Mouse (Mus musculus) v-Abl transformed pro-B cells (cell line): Measurements from ENCODE around the gene Duox1.

Experiments used
- in situ Hi-C, 2 experiments: fragments of 400-800 bp; cut with MboI; formaldehyde crosslinking; loops; one replicate each; pipeline ENCODE4 v1.15.1; 2025; ENCODE audit not compliant: unreplicated experiment in 2 of 2

The Duox1 gene

DNA sequence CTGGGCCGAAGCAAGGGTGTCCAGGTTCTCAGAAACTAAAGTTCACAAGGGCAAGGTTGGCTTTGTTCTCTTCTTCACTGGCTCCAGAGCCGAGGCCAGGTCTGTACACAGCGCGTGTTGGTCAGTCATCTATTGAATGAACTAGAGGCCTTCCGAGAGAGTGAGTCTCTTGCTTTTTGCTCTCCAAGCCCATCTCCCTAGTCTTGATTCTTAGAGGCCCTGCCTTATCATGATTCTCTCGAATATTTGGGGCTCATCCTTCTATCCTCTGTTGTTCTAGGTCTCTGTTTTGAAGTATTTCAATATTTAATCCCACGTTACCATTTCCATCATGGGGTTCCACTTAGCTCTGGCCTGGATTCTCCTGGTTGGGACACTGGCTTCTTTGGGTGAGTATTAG lies at the start of gene Duox1:
Gene Duox1, plus strand, starts transcription at position 301 of the 400 bp plus-strand sequence.
- in situ Hi-C loops: no loop called here

DNA sequence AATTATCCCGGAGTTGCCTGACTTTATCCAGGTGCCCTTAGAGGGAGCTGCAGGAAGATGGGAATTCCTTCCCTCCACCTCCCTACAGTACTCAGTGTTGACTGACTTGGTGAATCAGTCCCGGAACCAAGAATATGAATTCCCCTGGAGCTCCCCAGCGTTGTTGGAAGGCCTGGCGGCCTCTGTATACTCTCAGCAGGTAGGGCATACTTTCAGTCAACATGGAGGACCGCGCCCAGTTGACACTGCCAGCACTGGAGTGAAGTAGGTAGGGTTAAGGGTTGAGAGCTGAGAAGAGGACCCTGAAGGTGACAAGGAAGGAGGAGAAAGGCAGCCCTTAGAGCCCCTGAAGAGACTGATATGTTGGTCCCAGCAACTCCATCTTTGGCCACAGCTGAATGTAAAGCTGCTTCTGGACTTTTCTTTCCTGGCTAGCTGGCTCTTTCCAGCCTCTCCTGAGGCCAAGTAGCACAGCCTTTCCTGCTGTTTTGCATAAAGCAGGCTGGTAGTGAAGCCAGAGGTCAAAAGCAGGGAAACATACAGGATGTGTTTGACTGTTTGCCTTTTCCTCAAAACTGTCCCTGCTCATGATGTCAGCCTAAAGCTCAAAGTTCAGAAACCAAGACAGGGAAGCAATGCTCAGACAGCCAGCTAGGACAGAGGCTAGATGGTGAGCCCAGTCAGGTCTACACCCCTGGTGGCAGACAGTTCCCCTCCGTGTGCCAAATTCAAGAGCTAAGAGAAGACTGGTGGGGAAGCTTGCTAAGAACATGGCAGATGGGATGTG lies 48.9 kb upstream of the Duox1 start:
- in situ Hi-C loops: no loop called here

DNA sequence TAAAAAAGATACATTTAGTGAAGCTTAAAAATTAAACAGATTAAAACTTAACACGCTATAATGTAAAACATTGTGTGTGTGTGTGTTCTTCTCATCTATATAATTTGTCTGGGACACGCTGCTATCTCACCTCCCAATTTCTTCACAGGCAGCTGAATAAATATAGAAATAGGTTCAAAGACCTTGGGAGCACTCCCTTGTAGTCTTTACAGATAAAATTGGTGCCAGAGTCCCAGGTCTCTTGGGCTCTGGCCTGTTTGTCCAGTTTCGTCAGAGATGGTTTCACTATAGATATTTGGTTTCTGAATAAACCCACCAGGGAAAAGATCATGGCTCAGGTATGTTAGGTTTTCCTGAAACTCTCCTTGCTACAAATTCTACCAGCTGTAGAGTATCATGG lies 36.7 kb upstream of the Duox1 start:
- in situ Hi-C loops: no loop called here

DNA sequence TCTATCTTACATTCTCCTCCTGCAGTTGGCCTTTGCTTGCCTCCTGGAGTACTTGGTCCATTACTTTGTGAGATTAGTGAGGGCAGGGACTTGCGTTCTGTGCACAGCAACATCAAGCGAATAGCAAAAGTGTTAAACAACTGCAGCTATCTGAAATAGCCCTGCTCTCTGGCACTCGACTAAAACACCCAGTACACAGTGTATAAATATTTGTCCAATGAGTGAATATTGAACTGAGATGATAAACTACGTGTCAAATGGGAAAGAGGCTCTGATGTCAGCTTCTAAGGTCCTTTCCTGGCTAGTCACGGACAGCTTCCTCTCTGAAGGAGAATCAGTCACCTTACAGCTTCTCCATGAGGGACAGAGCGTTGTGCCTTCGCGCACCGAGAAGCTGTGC lies 31.4 kb upstream of the Duox1 start:
- in situ Hi-C loops: no loop called here

DNA sequence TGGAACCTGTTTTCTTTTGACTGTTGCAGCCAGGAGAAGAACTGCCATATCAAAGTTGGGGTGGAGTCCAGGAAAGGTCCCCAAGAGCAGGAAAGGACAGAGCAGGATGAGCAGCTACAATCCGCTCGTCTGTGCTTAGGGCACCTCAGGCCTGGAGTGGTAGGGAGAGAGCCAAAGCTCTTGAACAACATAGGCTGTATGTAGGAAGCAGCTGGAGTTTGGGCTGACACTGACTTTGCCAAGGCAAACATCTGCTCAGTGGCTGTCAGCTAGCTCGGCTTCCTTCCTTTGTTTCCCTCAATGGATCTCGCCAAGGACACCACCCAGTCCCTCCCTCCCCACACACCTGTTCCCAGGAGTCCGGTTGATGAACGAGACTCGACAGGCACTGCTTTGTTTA lies 29.3 kb upstream of the Duox1 start:
- in situ Hi-C loops: no loop called here

DNA sequence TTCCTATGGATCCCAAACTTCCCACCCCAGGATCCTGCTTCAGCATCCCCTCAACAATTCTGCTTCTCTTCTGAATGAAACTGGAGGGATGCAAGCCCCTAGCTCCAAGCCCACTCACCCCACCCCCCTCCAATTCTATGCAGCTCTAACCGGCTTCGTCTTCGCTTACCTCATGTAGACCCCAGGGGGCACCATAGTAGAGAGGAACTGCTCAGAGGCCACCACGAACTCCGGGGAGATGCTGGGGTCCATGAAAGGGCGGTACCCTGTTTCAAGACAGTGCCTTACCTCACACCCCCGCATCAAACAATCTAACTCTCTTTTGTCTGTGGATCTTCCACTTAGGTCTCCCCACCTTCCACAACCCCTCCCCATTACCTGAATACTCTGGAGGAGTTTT lies 20.6 kb upstream of the Duox1 start:
- in situ Hi-C loops: loop anchor here in 1 of 2 experiments (5.0 kb wide), 1 partner anchor 103 kb away; no protein-coding TSS in a partner anchor

DNA sequence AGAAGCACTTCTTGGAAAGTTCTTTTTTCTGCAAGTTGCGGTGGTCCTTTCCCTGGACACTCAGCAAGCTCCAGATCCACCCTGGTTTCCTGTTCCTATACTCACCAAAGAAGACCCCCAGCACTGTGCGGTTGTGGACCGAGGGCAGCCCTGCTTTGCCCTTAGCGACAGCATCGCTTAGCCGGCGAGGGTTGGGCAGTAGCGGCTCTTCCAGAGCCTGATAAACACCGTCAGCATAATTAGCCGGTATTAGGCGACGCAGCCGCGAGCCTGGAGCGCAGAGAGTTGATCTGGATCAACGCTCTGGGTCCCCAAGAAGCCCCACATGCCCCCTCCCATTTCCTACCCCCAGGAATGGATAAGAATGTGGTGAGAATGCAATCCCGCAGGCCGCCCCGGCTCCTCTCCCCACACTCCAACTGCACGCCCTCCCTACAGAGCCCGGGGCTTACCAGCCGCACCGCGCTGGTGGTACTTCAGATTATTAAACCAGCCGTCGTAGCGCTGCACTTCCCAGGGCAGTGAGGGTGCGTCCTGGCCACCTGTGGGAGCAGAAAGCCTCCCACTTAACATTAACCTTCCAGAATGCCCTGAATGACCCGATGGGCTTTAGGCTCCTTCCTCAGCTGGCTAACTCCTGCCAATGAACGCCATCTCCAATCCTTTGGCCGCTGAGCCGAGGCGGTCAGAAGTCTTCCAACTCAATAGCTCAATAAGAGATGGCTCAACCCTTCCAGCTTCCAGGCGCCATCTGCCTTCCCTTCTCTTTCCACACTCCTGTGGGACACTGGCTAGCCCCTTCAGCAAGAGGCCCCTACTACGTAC lies 18.0 kb upstream of the Duox1 start:
- in situ Hi-C loops: loop anchor here in 1 of 2 experiments (5.0 kb wide), 1 partner anchor 105 kb away; no protein-coding TSS in a partner anchor

DNA sequence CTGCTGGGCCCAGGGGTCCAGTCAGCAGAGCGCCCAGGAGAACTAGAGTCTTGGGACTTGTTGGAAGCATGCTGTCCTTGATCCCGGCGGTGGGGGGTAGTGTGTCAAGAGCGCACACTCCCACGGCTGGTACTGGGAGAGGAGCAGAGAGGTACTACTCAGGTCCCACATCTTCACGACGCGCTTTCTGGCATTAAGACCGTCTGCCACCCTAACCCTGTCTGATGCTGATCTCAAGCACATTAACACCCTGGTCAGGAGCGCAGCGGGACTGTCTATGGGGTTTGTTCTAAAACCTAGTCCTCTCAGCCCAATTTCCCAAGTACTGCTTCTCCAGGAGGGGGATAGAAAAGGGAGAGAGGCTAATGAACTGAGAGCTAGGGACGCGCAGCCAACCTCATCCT lies 17.4 kb upstream of the Duox1 start, which contains the start of gene Duox2:
Gene Duox2, minus strand, starts transcription at position 354 of the 404 bp plus-strand sequence.
- in situ Hi-C loops: loop anchor here in 1 of 2 experiments (5.0 kb wide), 1 partner anchor 106 kb away; no protein-coding TSS in a partner anchor

DNA sequence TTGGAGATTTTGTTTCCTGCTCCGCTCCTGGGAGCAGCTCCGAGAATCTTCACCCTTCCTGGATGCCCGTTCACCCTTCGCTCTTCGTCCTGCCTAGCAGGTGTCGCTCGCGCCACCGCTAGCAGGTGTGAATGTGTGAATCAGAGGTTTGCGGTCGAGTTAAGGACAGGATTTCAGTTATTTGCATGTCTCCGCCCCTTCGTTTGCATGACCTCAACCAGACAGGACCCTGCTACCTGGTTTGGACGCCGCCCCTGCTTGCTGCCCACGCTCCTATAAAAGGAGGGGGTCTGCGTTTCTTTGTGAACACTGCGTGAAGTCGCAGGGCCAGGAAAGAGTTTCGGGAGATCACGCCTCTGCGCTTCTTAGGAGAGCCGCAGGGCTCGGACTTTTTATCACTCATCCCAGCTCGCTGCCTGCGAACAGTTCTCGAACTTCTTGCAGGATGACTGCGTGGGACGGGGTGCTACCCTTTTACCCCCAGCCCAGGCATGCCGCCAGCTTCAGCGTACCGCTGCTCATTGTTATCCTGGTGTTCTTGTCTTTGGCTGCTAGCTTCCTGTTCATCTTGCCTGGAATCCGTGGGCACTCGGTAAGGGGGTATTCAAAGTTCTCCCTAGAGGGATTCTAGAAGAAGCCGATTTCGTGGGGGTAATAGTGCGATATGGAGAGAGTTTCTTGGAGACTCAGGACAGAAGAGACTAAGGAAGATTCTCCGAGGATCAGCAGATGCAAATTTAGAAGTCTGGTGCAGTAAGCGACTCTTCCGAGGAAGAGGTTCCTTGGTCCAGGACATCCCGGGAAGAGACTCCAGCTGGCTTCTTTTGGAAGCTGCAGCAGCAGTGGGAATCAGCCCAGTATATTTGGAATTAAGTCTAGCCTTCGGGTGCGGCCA lies 16.6 kb upstream of the Duox1 start, which contains the start of gene Duoxa2:
Gene Duoxa2, plus strand, starts transcription at position 305 of the 895 bp plus-strand sequence.
- in situ Hi-C loops: loop anchor here in 1 of 2 experiments (5.0 kb wide), 1 partner anchor 107 kb away; no protein-coding TSS in a partner anchor

DNA sequence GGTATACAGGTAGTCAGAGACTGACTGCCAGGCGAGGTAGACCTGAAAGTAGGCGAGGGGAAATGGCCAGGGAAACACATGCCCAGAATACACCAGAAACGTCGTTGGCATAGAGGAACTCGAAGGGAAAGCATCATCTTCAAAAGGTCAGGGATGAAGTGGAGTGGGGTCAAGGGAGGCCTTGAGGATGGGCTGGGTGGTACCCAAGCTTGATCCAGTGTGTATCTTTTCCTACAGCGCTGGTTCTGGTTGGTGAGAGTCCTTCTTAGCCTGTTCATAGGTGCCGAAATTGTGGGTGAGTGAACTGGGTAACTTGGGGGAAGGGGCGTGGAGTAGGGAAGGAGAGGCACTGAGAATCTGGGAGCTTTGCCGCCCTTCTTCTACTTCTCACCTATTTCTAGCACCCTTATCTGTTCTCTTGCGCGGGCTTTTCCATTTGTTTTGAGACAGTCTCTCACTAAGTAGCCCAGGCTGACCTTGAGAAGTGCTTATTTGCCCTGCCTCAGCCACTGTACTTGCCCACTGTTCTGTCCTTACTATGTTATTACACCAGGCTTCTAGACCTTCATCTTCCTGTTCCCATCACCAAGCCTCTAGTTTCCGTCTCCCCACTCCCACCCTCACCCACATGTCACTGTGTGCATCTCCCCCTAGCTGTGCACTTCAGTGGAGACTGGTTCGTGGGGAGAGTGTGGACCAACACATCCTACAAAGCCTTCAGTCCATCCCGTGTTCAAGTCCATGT lies 15.4 kb upstream of the Duox1 start:
- in situ Hi-C loops: loop anchor here (5.0 to 10.0 kb wide), 2 partner anchors 105 to 108 kb away; no protein-coding TSS in a partner anchor

DNA sequence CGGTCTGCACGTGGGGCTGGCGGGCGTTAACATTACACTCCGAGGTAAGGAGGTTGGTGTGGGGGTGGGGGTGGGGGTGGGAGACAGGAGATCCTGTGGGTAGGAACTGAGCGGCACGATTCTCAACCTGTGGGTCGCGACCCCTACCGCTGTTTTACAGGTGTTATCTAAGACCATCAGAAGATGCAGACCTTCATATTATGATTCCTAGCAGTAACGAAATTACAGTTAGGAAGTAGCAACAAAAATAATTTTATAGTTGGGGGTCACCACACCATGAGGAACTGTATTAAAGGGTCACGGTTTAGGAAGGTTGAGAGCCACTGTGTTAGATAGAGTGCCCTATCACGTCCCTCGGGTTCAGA lies 14.8 kb upstream of the Duox1 start:
- in situ Hi-C loops: loop anchor here in 1 of 2 experiments (10.0 kb wide), 1 partner anchor 106 kb away; no protein-coding TSS in a partner anchor

DNA sequence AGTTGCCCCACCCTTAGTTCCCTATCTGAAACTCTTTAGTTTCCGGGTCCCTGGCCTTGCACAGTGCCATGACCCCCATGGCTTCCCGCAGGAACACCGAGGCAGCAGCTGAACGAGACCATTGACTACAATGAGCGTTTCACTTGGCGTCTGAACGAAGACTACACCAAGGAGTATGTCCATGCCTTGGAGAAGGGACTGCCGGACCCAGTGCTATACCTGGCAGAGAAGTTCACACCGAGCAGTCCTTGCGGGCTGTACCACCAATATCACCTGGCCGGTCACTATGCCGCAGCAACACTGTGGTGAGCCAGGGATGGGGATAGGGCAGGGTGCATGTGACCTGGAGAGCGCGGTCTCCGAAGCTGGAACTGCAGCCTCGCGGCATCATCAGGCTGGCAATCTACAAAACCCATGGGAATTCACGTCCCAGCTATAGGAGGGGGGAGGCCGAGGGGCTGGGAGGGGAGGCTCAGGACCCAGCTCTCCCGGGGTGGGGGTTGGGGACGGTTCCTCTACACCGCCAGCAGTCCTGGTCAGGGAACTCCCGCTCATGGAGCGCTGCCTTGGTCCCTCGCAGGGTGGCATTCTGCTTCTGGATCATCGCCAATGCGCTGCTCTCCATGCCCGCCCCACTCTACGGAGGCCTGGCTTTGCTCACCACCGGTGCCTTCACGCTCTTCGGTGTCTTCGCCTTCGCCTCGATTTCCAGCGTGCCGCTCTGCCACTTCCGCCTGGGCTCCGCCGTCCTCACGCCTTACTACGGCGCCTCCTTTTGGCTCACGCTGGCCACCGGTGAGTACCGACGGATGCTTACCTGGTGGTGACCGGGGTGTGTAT lies 14.2 kb upstream of the Duox1 start:
- in situ Hi-C loops: loop anchor here in 1 of 2 experiments (10.0 kb wide), 1 partner anchor 106 kb away; no protein-coding TSS in a partner anchor

DNA sequence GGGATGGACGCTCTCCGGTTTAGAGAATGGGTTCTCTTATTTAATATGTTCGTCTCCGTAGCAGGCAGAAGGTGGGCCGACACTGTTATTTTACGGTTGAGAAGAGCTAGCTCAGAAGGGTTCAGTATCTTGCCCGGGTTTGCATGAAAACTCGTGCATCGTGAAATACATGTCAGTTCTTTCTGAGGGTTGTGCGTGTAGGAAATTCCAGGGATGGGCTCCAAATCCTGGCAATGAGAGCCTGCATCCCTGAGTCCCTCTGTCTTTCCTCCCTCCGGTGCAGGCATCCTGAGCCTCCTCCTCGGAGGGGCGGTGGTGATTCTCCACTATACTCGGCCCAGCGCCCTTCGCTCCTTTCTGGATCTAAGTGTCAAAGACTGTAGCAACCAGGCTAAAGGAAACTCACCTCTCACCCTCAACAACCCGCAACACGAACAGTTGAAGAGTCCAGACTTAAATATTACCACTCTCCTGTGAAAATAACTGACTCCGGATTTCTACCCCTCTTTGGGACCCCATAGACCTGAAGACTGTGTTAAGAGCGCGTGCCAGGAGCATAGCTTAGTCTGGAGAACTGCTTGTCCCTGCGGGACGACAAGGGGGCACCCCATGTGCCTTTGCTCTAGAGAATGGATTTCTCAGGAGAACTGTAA lies 13.4 kb upstream of the Duox1 start:
- in situ Hi-C loops: loop anchor here in 1 of 2 experiments (10.0 kb wide), 1 partner anchor 107 kb away; no protein-coding TSS in a partner anchor

DNA sequence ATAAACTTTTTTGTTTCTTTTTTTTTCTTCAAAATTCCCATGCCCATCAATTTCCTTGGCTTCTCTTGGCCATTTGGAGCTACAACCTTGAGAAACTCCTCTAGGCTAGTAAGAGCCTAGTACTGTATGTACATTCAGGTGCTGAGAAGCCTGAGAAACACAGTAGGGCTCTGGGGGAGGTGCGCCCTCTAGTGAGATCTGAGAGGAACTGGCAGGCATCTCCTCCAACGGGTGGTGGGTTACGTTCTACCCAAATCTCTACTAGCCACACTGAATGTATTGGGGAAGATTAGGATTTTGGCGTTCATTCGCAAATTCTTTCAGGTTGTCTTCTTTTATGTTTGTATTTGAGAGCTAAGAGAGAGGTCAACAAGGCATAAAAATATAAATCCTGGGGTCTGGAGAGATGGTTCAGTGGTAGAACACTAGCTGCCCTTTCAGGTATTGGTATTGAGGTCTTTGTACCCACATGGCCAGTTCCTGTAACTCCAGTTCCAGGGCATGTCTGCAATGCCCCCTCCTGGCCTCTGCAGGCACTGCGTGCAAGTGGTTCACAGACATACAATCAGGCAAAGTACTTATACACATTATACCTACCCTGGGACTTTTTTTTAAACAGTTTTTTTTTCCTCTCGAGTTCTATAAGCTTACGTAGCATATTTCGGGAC lies 12.8 kb upstream of the Duox1 start:
- in situ Hi-C loops: loop anchor here in 1 of 2 experiments (10.0 kb wide), 1 partner anchor 108 kb away; no protein-coding TSS in a partner anchor

DNA sequence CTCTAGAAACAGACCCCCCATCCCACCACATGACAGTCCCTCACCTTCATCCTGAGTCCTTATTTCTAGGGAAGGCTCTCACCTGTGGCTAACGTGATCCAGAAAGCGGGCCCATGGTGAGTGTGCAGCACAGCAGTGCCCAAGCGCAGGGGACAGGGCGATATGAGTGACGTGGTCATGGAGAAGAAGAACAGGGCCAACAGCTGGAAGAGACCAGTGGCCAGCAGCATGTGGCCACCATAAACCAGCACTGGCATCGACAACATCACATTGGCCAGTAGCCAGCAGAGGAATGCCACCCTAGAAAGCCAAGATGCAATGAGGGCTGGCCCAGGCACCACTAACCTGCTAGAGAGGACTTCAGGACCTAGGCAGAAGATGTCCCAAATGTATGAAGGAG lies 10.9 kb upstream of the Duox1 start:
- in situ Hi-C loops: loop anchor here in 1 of 2 experiments (10.0 kb wide), 1 partner anchor 110 kb away; no protein-coding TSS in a partner anchor

DNA sequence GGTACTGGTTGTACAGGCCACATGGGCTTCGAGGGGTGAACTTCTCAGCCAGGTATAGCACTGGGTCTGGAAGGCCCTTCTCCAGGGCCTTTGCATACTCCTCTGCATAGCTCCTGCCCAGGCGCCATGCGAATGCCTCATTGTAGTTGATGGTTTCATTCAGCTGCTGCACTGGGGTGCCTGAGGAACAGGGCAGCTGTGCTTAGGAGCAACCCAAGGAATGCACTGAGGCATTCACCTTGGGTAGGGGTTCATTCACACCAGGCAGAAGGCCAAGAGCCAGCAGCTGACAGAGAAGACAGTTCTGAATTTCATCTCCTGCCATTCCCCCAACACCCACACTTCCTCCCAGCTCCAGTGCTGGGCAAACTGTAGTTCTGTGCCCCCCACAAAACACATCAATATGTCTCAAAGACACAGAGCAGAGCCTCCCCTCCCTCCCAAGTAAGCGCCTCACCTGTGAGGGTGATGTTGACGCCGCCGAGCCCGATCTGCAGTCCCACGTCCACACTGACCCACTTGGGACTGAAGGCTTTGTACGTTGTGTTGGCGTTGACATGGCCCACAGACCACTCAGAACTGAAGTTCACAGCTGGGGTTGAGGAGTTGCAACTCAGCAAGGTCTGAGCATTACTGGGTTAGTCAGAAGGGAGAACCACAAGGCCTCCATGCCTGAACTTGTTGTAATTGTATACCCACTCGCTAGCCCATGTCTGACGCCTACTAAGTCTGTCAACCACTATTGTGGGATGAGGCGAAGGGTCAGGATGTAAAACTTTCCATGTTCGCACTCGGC lies 10.2 kb upstream of the Duox1 start:
- in situ Hi-C loops: loop anchor here in 1 of 2 experiments (10.0 kb wide), 1 partner anchor 110 kb away; no protein-coding TSS in a partner anchor
